Mouse (Mus musculus) neural tube, embryonic 11.5 days (tissue): Measurements from ENCODE around the gene Fkbp10. TPM values are rescaled to one million over a fixed set of nuclear protein-coding genes. Genes with fewer than 3 reads are reported as not detected.
A peak's percentile ranks its signal among the peaks of the same experiment; 100 is the strongest.

Experiments
- ATAC-seq: fragments of 200-750 bp; cut with Nextera tagmentation; 2 replicates; pipeline ENCODE4 v1.8.0; 2017; ENCODE audit warnings: moderate number of reproducible peaks, mild to moderate bottlenecking, moderate TSS enrichment, moderate library complexity; ENCODE audit not compliant: insufficient read depth, low FRiP score, low TSS enrichment
- DNase-seq: peaks from one replicate; pipeline ENCODE4 v3.0.0-alpha.2; 2015; ENCODE audit warnings: low spot score
- H3K27ac ChIP-seq: fragments of 300-500 bp; sonication (generic); 2 replicates; pipeline ENCODE4 v1.5.1; 2014; ENCODE audit warnings: low read depth, mild to moderate bottlenecking, low read length
- H3K27me3 ChIP-seq: fragments of 300-500 bp; sonication (generic); 2 replicates; pipeline ENCODE4 v1.6.1; 2014; ENCODE audit warnings: mild to moderate bottlenecking, low read length, mixed read lengths; ENCODE audit not compliant: control insufficient read depth, insufficient read depth
- H3K36me3 ChIP-seq: fragments of 300-500 bp; sonication (generic); 2 replicates; pipeline ENCODE4 v1.6.1; 2014; ENCODE audit warnings: mild to moderate bottlenecking, low read length, moderate library complexity, mixed read lengths; ENCODE audit not compliant: control insufficient read depth, insufficient read depth
- H3K4me1 ChIP-seq: fragments of 300-500 bp; sonication (generic); 2 replicates; pipeline ENCODE4 v1.6.1; 2014; ENCODE audit warnings: low read length, mixed read lengths; ENCODE audit not compliant: control insufficient read depth, insufficient read depth
- H3K4me2 ChIP-seq: fragments of 300-500 bp; sonication (generic); 2 replicates; pipeline ENCODE4 v1.6.1; 2014; ENCODE audit warnings: low read depth, mild to moderate bottlenecking, moderate library complexity
- H3K4me3 ChIP-seq: fragments of 300-500 bp; sonication (generic); 2 replicates; pipeline ENCODE4 v1.5.1; 2014; ENCODE audit warnings: low read depth, low read length
- H3K9ac ChIP-seq: fragments of 300-500 bp; sonication (generic); 2 replicates; pipeline ENCODE4 v1.6.1; 2014; ENCODE audit warnings: mild to moderate bottlenecking, low read length
- H3K9me3 ChIP-seq: fragments of 300-500 bp; sonication (generic); 2 replicates; pipeline ENCODE4 v1.6.1; 2016; ENCODE audit warnings: low read length; ENCODE audit not compliant: control insufficient read depth
- WGBS: fragments of 180-500 bp; shearing (Covaris S2); extraction: QIAGEN DNeasy Blood & Tissue Kit; methylation state at CpG from one replicate; pipeline ENCODE4 v1.1.7; 2014; 5-methylcytosine and 5-hydroxymethylcytosine counted together
- polyA plus RNA-seq: library from polyadenylated mRNA; unstranded; fragments of >200 nt; fragmentation: Nextera tagmentation; extraction: Ambion mirVana; gene quantifications from 2 replicates; pipeline ENCODE4 v1.2.1, GENCODE M21; 2014

The Fkbp10 gene
- polyA plus RNA-seq, 1 experiment from 2014 or later = 47.7 TPM

DNA sequence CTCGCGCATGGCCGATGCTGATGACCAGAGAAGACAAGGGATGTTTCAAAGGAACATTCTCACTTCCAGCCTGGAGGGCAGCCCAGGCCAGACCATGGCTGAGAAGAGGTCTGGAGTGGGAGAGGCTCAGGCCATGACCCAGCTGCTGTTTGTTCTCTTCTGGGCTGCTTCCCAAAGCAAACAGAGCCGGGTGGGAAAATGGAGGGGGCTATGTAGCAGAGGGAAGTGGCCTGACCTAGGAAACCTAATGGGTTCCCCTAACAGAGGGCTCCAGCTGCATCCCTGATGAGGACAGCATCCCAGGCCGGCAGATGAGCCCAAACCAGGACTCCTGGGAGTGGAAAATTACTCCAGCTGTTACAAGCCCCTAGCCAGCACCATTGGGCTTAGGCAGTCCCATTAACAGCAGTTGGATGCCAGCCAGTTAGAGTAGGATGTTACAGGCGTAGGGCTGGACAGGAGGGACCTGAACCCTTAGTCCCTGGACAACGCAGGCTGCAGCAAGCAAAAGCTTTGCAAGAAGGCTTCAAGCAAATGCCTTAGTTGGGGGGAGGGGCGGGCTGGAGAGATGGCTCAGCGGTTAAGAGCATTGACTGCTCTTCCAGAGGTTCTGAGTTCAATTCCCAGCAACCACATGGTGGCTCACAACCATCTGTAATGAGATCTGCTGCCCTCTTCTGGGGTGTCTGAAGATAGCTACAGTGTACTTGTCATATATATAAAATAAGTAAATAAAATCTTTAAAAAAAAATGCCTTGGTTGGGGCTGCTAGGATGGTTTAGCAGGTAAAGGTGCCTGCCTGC lies 24.2 kb upstream of the Fkbp10 start:
- 71% methylated on average over 9 of the region's 9 CpGs for WGBS
- H3K4me2 ChIP-seq = no peak overlapping the region
- H3K4me3 ChIP-seq = no peak overlapping the region
- H3K27ac ChIP-seq = 0 out of 2 replicates have a peak overlapping the region, but pooled peaks have one; percentile 14
- peaks cover 10% of the 10 kb centered on the region for H3K27me3 ChIP-seq
- 0 out of 2 replicates have a peak overlapping the region, but pooled peaks have one; percentile 4 for H3K9ac ChIP-seq
- no peaks in the 10 kb centered on the region for H3K9me3 ChIP-seq
- H3K36me3 ChIP-seq = no peaks in the 10 kb centered on the region
- ATAC-seq (no peak), DNase-seq (peak; percentile 30)
- H3K4me1 ChIP-seq = peaks cover 12% of the 10 kb centered on the region

DNA sequence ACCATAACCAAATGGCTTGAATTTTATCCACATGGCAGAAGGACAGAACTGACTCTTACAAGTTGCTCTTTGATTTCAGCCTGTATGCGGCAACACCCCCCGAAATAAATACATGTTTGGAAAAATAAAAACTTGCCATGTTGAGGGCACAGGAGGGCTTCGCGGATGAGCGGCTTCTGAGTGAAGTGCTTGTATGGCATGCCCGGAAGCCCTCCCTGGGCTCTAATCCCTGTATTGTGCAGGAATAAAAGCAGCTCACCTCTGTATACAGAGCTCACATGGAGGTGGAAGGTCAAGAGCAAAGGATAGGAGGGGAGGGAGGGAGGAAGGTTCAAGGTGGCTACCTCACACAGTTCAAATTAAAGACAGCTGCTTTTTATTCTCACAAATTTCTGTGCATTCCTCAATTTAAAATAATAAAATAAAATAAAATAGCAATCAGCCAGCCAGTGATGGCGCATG lies 23.6 kb upstream of the Fkbp10 start:
- Histone ChIP-seq H3K36me3 (no peaks in the 10 kb centered on the region), H3K9ac (no peak overlapping the region), H3K9me3 (no peaks in the 10 kb centered on the region), H3K4me3 (no peak overlapping the region), H3K27me3 (peaks cover 15% of the 10 kb centered on the region), H3K4me1 (peaks cover 14% of the 10 kb centered on the region), H3K27ac (no peak overlapping the region), H3K4me2 (no peak overlapping the region)
- WGBS = 91% methylated on average over 7 of the region's 7 CpGs
- ATAC-seq = no peak
- no peak for DNase-seq

DNA sequence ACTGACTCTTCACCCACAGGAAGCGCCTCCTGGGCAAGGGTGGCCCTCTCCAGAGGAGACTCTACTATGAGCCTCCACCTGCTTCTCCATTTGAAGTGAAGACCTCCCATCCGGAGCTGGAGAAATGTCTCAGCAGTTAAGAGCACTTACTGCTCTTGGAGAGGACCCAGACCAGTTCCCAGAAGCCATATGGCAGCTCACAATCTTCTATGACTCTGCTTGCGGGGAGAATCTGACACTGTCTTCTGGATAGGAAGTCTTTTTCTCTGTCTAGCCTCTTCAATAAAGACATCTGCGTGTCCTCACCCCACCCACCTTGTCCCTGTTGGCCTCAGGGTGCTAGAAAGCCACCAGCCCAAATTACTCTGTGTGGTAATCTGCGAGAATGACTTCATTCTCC lies 22.5 kb upstream of the Fkbp10 start:
- DNase-seq (no peak), ATAC-seq (no peak)
- 78% methylated on average over 5 of the region's 5 CpGs for WGBS
- Histone ChIP-seq H3K36me3 (no peaks in the 10 kb centered on the region), H3K27ac (no peak overlapping the region), H3K4me1 (peaks cover 11% of the 10 kb centered on the region), H3K4me2 (no peak overlapping the region), H3K9ac (no peak overlapping the region), H3K4me3 (no peak overlapping the region), H3K27me3 (peaks cover 16% of the 10 kb centered on the region), H3K9me3 (no peaks in the 10 kb centered on the region)

DNA sequence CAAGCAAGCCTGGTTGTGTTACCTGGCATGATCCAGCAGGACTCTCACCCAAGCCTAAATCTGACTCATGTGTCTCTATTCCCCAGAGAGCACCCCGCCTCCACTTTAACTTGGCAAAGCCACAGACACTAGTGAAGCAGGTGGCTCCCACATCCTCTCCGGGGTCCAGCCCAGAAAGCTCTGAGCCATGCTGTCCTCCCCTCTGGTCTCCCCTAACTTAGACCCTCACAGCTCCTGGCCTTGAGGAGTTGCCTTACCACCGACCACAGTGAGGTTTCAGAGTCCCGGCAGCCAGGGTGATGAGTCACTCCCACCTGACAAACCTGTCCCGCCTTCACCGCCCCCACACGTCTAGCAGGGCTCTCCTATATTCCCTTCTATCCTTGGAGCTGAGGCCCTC lies 21.8 kb upstream of the Fkbp10 start:
- 78% methylated on average over 7 of the region's 7 CpGs for WGBS

DNA sequence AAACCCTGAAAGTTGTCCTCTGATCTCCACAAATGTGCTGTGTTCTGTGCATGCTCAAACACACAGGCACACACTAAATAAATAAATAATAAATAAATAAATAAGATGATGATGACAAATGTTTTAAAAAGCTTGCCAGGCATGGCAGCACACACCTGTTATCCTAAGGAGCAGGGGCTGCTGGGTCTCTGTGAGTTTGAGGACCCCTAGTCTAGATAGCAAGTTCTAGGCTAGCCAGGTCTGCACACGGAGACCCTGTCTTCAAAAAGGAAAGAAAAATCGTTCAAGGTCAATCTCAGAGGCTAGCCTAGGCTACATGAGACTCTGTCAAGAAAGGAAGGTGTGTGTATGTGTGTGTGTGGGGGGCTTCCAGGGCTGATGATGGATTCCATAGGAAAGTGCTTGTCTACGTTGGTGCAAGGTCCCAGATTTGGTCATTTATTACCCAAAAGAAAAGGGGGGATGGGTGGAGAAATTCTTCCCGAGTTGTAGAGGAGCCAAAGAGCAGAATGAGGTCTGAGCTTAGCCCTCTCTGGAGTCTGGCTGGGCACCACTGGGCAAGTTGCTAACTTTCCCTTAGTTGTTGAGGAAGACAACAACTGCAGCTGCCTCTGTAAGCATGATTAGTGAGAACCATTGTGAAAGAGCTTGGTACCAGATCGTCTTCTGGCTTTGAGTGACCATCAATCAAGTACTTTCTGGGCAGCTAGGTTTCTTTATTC lies 21.0 kb upstream of the Fkbp10 start:
- H3K4me3 ChIP-seq = no peak overlapping the region
- H3K4me2 ChIP-seq = no peak overlapping the region; the same call in 1 of the 2 replicates
- ATAC-seq (no peak), DNase-seq (no peak)
- no peak overlapping the region for H3K9ac ChIP-seq
- H3K27me3 ChIP-seq = peaks cover 16% of the 10 kb centered on the region
- peaks cover 8% of the 10 kb centered on the region; the same call in 1 of the 2 replicates for H3K4me1 ChIP-seq
- H3K9me3 ChIP-seq = no peaks in the 10 kb centered on the region
- WGBS = 53% methylated on average over 5 of the region's 5 CpGs
- H3K36me3 ChIP-seq = no peaks in the 10 kb centered on the region
- H3K27ac ChIP-seq = no peak overlapping the region

More for the DNA sequence above, 21.8 kb upstream of the Fkbp10 start:
- Histone ChIP-seq H3K4me3 (no peak overlapping the region), H3K4me2 (no peak overlapping the region), H3K4me1 (peaks cover 8% of the 10 kb centered on the region; the same call in 1 of the 2 replicates), H3K27me3 (peaks cover 16% of the 10 kb centered on the region), H3K36me3 (no peaks in the 10 kb centered on the region), H3K9ac (no peak overlapping the region), H3K27ac (no peak overlapping the region), H3K9me3 (no peaks in the 10 kb centered on the region)
- DNase-seq (no peak), ATAC-seq (no peak)

DNA sequence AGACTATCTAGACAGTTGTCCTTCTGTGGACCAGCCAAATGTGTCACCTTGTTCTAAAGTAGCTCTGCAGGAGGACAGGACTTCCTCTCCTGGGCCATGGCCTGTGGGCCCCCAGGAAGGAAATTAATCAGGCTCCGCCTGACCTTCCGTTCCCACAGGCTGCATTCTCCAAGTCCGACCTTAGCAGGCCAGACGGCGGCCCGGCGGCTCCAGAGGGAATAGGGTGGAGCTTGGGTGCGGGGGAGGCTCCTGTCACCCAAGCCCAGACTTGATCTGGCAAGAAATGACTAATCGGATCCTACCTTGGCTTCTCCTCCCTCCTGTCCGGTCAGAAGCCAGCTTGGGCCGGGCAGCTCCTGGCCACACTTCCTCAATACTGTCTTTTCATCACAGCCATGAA lies 20.3 kb upstream of the Fkbp10 start:
- H3K27me3 ChIP-seq = peaks cover 16% of the 10 kb centered on the region
- peak overlapping the region; percentile 57 for H3K4me2 ChIP-seq
- no peak for DNase-seq
- no peak overlapping the region for H3K27ac ChIP-seq
- 37% methylated on average over 11 of the region's 11 CpGs for WGBS
- no peak for ATAC-seq
- H3K9ac ChIP-seq = no peak overlapping the region
- H3K4me3 ChIP-seq = no peak overlapping the region; the same call in 1 of the 2 replicates
- no peaks in the 10 kb centered on the region for H3K9me3 ChIP-seq
- H3K36me3 ChIP-seq = no peaks in the 10 kb centered on the region
- peaks cover 8% of the 10 kb centered on the region; the same call in 1 of the 2 replicates for H3K4me1 ChIP-seq

DNA sequence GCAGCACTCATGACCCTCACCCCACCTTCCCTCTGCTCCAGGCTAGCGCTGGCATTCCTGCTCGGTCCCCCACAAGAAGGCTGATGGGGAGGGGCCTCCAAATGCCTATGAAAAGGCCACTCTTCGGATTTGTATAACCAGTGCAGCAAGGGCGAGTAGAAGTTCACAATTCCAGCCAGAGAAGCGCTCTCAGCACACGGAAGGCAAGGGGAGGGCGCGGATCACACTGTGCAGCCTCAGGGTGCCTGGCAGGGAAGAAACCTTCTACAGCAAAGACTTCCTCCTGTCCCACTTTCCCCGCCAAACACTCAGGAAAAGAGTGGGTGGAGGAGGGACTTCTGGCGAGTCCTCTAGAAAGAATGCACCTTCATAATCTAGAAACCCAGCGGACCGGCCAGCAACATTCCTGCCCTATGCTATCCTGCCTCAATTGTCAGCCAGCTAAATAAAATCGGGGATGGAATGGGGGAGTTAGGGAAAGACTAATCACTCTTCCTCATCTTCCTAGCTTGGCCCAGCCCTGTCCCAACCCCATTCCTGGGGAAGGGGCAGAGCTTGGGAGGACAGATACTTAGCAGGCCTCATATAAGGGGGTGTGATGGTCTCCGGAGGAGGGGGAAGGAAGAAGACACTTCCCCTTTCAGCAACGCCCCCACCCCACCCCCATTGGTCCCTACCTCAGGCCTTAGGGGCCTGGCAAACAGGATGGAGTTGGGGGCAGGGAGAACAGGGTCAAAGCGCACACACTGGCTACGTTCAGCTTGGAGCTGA lies 19.5 kb upstream of the Fkbp10 start:
- H3K4me2 ChIP-seq = peak overlapping the region; percentile 57
- peak overlapping the region; percentile 54; the same call in 1 of the 2 replicates for H3K4me3 ChIP-seq
- no peaks in the 10 kb centered on the region for H3K36me3 ChIP-seq
- H3K27me3 ChIP-seq = peaks cover 16% of the 10 kb centered on the region
- H3K4me1 ChIP-seq = peaks cover 8% of the 10 kb centered on the region; the same call in 1 of the 2 replicates
- H3K27ac ChIP-seq = no peak overlapping the region
- H3K9me3 ChIP-seq = no peaks in the 10 kb centered on the region
- ATAC-seq = no peak
- no peak for DNase-seq
- H3K9ac ChIP-seq = no peak overlapping the region
- 35% methylated on average over 17 of the region's 17 CpGs for WGBS

DNA sequence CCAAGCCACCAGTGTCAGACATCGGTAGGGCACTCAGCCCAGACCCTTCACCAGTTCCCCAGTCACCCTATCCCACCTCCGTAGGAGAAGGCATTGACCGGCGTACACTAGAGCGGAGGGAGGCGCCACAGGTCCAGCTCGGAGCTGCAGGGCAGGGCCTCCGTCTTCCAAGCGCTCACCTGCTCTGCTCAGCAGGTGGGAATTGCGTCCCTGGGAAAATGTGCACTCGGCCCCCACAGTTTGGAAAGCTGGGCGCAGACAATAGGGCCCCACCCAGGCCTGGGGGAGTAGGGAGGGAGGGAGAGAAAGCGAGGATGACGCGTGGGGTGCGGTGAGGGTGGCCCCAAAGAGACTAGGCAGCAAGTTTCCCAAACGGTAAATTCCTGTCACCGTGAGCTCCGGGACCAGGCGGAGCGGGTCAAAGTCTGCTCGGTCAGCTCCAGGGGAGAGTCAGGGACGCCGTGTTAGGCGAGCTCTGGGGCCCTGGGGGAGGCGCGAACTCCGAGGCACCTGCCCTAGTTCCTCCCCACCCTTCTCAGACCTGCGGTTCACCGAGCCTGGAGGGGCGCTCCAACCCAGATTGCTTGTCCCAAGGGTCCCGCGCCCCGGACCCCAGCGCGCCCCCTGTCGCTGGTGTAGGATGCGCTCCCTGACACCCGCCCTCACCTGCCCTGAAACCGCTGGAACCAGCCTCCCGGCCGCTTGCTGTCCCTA lies 18.5 kb upstream of the Fkbp10 start:
- peaks cover 8% of the 10 kb centered on the region; the same call in 1 of the 2 replicates for H3K4me1 ChIP-seq

More for the DNA sequence above, 18.5 kb upstream of the Fkbp10 start:
- Histone ChIP-seq H3K4me2 (peak overlapping the region; percentile 57), H3K4me3 (peak overlapping the region; percentile 54), H3K27me3 (peaks cover 16% of the 10 kb centered on the region), H3K36me3 (no peaks in the 10 kb centered on the region), H3K27ac (no peak overlapping the region), H3K9me3 (no peaks in the 10 kb centered on the region), H3K9ac (peak overlapping the region; percentile 67)
- ATAC-seq = no peak
- no peak for DNase-seq
- 3% methylated on average over 40 of the region's 42 CpGs for WGBS
